Mouse (Mus musculus): ENCODE measurements around the gene Triobp. TPM values are rescaled to one million over a fixed set of nuclear protein-coding genes. Genes with fewer than 3 reads are reported as not detected.

Gene Triobp
- polyA plus RNA-seq, 1 experiment from 2014 or later = 47.9 TPM

- Histone ChIP-seq H3K9ac (ENCODE audit: low read length) (no peak overlapping the region), H3K27ac (replicated peaks; ENCODE audit: low read depth, low read length) (peak overlapping the region; percentile 61), H3K4me1 (ENCODE audit: control insufficient read depth, insufficient read depth, low read length) (peaks cover 15% of the 10 kb centered on the region), H3K27me3 (ENCODE audit: control insufficient read depth, insufficient read depth, low read length) (no peaks in the 10 kb centered on the region), H3K36me3 (ENCODE audit: control insufficient read depth, insufficient read depth, low read length) (peaks cover 5% of the 10 kb centered on the region; the same call in 1 of the 2 replicates), H3K4me3 (ENCODE audit: low read depth, low read length) (no peak overlapping the region), H3K4me2 (ENCODE audit: low read depth, severe bottlenecking) (peak overlapping the region; percentile 63; the same call in 1 of the 2 replicates), H3K9me3 (ENCODE audit: control insufficient read depth, low read length) (no peaks in the 10 kb centered on the region)
- DNase-seq (ENCODE audit: low spot score) (peak; percentile 46), ATAC-seq (ENCODE audit: insufficient number of reproducible peaks, low FRiP score, low TSS enrichment, low read depth) (no peak)
- WGBS = 50% methylated on average over 8 of the region's 8 CpGs
These were observed 19.0 kb upstream of the Triobp start for GRCm38 (mm10) chr15:78928539-78928938.

GRCm38 (mm10) chr15:78930192-78930706 lies 17.3 kb upstream of the Triobp start:
- Histone ChIP-seq H3K27ac (replicated peaks; ENCODE audit: low read depth, low read length) (no peak overlapping the region), H3K4me1 (ENCODE audit: control insufficient read depth, insufficient read depth, low read length) (peaks cover 12% of the 10 kb centered on the region), H3K9ac (ENCODE audit: low read length) (no peak overlapping the region), H3K36me3 (ENCODE audit: control insufficient read depth, insufficient read depth, low read length) (peaks cover 5% of the 10 kb centered on the region; the same call in 1 of the 2 replicates), H3K27me3 (ENCODE audit: control insufficient read depth, insufficient read depth, low read length) (no peaks in the 10 kb centered on the region), H3K4me3 (ENCODE audit: low read depth, low read length) (no peak overlapping the region), H3K4me2 (ENCODE audit: low read depth, severe bottlenecking) (no peak overlapping the region), H3K9me3 (ENCODE audit: control insufficient read depth, low read length) (no peaks in the 10 kb centered on the region)
- ATAC-seq (ENCODE audit: insufficient number of reproducible peaks, low FRiP score, low TSS enrichment, low read depth) = no peak
- 93% methylated on average over 6 of the region's 6 CpGs for WGBS
- DNase-seq (ENCODE audit: low spot score) = no peak

- WGBS = 89% methylated on average over 7 of the region's 7 CpGs
These were observed 16.6 kb upstream of the Triobp start for GRCm38 (mm10) chr15:78930801-78931426.

GRCm38 (mm10) chr15:78931577-78931976 lies 15.9 kb upstream of the Triobp start:
- ATAC-seq (ENCODE audit: insufficient number of reproducible peaks, low FRiP score, low TSS enrichment, low read depth) (no peak), DNase-seq (ENCODE audit: low spot score) (no peak)
- H3K9me3 ChIP-seq (ENCODE audit: control insufficient read depth, low read length) = no peaks in the 10 kb centered on the region
- no peak overlapping the region for H3K9ac ChIP-seq (ENCODE audit: low read length)
- H3K4me3 ChIP-seq (ENCODE audit: low read depth, low read length) = no peak overlapping the region
- H3K27me3 ChIP-seq (ENCODE audit: control insufficient read depth, insufficient read depth, low read length) = no peaks in the 10 kb centered on the region
- H3K4me1 ChIP-seq (ENCODE audit: control insufficient read depth, insufficient read depth, low read length) = peaks cover 8% of the 10 kb centered on the region; the same call in 1 of the 2 replicates
- no peak overlapping the region for H3K4me2 ChIP-seq (ENCODE audit: low read depth, severe bottlenecking)
- peaks cover 5% of the 10 kb centered on the region; the same call in 1 of the 2 replicates for H3K36me3 ChIP-seq (ENCODE audit: control insufficient read depth, insufficient read depth, low read length)
- 30% methylated on average over 3 of the region's 3 CpGs for WGBS
- no peak overlapping the region for H3K27ac ChIP-seq (replicated peaks; ENCODE audit: low read depth, low read length)

More at GRCm38 (mm10) chr15:78930801-78931426, 16.6 kb upstream of the Triobp start:
- Histone ChIP-seq H3K4me2 (ENCODE audit: low read depth, severe bottlenecking) (no peak overlapping the region), H3K4me1 (ENCODE audit: control insufficient read depth, insufficient read depth, low read length) (peaks cover 6% of the 10 kb centered on the region), H3K9me3 (ENCODE audit: control insufficient read depth, low read length) (no peaks in the 10 kb centered on the region), H3K27ac (replicated peaks; ENCODE audit: low read depth, low read length) (no peak overlapping the region), H3K36me3 (ENCODE audit: control insufficient read depth, insufficient read depth, low read length) (peaks cover 5% of the 10 kb centered on the region; the same call in 1 of the 2 replicates), H3K27me3 (ENCODE audit: control insufficient read depth, insufficient read depth, low read length) (no peaks in the 10 kb centered on the region), H3K4me3 (ENCODE audit: low read depth, low read length) (no peak overlapping the region), H3K9ac (ENCODE audit: low read length) (no peak overlapping the region)
- DNase-seq (ENCODE audit: low spot score) (no peak), ATAC-seq (ENCODE audit: insufficient number of reproducible peaks, low FRiP score, low TSS enrichment, low read depth) (no peak)

- Histone ChIP-seq H3K9me3 (ENCODE audit: control insufficient read depth, low read length) (no peaks in the 10 kb centered on the region), H3K4me1 (ENCODE audit: control insufficient read depth, insufficient read depth, low read length) (peaks cover 4% of the 10 kb centered on the region; the same call in 1 of the 2 replicates), H3K9ac (ENCODE audit: low read length) (peak within 1 kb of the TSS; percentile 70), H3K36me3 (ENCODE audit: control insufficient read depth, insufficient read depth, low read length) (peaks cover 6% of the 10 kb centered on the region), H3K27me3 (ENCODE audit: control insufficient read depth, insufficient read depth, low read length) (no peaks in the 10 kb centered on the region), H3K27ac (replicated peaks; ENCODE audit: low read depth, low read length) (peak within 1 kb of the TSS; percentile 82), H3K4me2 (ENCODE audit: low read depth, severe bottlenecking) (peak within 1 kb of the TSS; percentile 46), H3K4me3 (ENCODE audit: low read depth, low read length) (peak within 1 kb of the TSS; percentile 80)
- under 1% methylated on average over 42 of the region's 42 CpGs for WGBS
- DNase-seq (ENCODE audit: low spot score) (peak; percentile 90), ATAC-seq (ENCODE audit: insufficient number of reproducible peaks, low FRiP score, low TSS enrichment, low read depth) (peak; percentile 71)
These were observed 12.7 kb upstream of the Triobp start, which contains the start of gene Nol12 for GRCm38 (mm10) chr15:78934784-78935320. Nol12 (plus strand) TSS chr15:78934933.

GRCm38 (mm10) chr15:78936403-78936802 lies 11.1 kb upstream of the Triobp start:
- Histone ChIP-seq H3K4me2 (ENCODE audit: low read depth, severe bottlenecking) (0 out of 2 replicates have a peak overlapping the region, but pooled peaks have one; percentile 46), H3K27ac (replicated peaks; ENCODE audit: low read depth, low read length) (no peak overlapping the region), H3K36me3 (ENCODE audit: control insufficient read depth, insufficient read depth, low read length) (peaks cover 20% of the 10 kb centered on the region), H3K27me3 (ENCODE audit: control insufficient read depth, insufficient read depth, low read length) (no peaks in the 10 kb centered on the region), H3K4me1 (ENCODE audit: control insufficient read depth, insufficient read depth, low read length) (peaks cover 4% of the 10 kb centered on the region; the same call in 1 of the 2 replicates), H3K4me3 (ENCODE audit: low read depth, low read length) (no peak overlapping the region), H3K9me3 (ENCODE audit: control insufficient read depth, low read length) (no peaks in the 10 kb centered on the region), H3K9ac (ENCODE audit: low read length) (0 out of 2 replicates have a peak overlapping the region, but pooled peaks have one; percentile 12)
- no peak for ATAC-seq (ENCODE audit: insufficient number of reproducible peaks, low FRiP score, low TSS enrichment, low read depth)
- no peak for DNase-seq (ENCODE audit: low spot score)
- WGBS = 92% methylated on average over 12 of the region's 12 CpGs

- Histone ChIP-seq H3K4me2 (ENCODE audit: low read depth, severe bottlenecking) (no peak overlapping the region), H3K4me3 (ENCODE audit: low read depth, low read length) (no peak overlapping the region), H3K27me3 (ENCODE audit: control insufficient read depth, insufficient read depth, low read length) (no peaks in the 10 kb centered on the region), H3K9ac (ENCODE audit: low read length) (no peak overlapping the region), H3K27ac (replicated peaks; ENCODE audit: low read depth, low read length) (no peak overlapping the region), H3K4me1 (ENCODE audit: control insufficient read depth, insufficient read depth, low read length) (peaks cover 4% of the 10 kb centered on the region; the same call in 1 of the 2 replicates), H3K36me3 (ENCODE audit: control insufficient read depth, insufficient read depth, low read length) (peaks cover 22% of the 10 kb centered on the region), H3K9me3 (ENCODE audit: control insufficient read depth, low read length) (no peaks in the 10 kb centered on the region)
- 96% methylated on average over 10 of the region's 10 CpGs for WGBS
- no peak for ATAC-seq (ENCODE audit: insufficient number of reproducible peaks, low FRiP score, low TSS enrichment, low read depth)
- no peak for DNase-seq (ENCODE audit: low spot score)
These were observed 10.2 kb upstream of the Triobp start for GRCm38 (mm10) chr15:78937311-78937710.

- no peak overlapping the region for H3K27ac ChIP-seq (replicated peaks; ENCODE audit: low read depth, low read length)
- no peak overlapping the region for H3K4me2 ChIP-seq (ENCODE audit: low read depth, severe bottlenecking)
- H3K9me3 ChIP-seq (ENCODE audit: control insufficient read depth, low read length) = no peaks in the 10 kb centered on the region
- 92% methylated on average over 2 of the region's 2 CpGs for WGBS
- H3K27me3 ChIP-seq (ENCODE audit: control insufficient read depth, insufficient read depth, low read length) = no peaks in the 10 kb centered on the region
- H3K4me1 ChIP-seq (ENCODE audit: control insufficient read depth, insufficient read depth, low read length) = peaks cover 4% of the 10 kb centered on the region; the same call in 1 of the 2 replicates
- DNase-seq (ENCODE audit: low spot score) (no peak), ATAC-seq (ENCODE audit: insufficient number of reproducible peaks, low FRiP score, low TSS enrichment, low read depth) (no peak)
- no peak overlapping the region for H3K4me3 ChIP-seq (ENCODE audit: low read depth, low read length)
- H3K36me3 ChIP-seq (ENCODE audit: control insufficient read depth, insufficient read depth, low read length) = peaks cover 22% of the 10 kb centered on the region
- H3K9ac ChIP-seq (ENCODE audit: low read length) = no peak overlapping the region
These were observed 9.6 kb upstream of the Triobp start for GRCm38 (mm10) chr15:78937963-78938362.
